Mouse (Mus musculus) midbrain, embryonic 16.5 days (tissue): ENCODE measurements around the gene Dpysl5. TPM values are rescaled to one million over a fixed set of nuclear protein-coding genes. Genes with fewer than 3 reads are reported as not detected.
"Not testable (repeated sequence)": the region's sequence is repeated elsewhere in the genome, so short reads cannot be mapped to it uniquely, and the experiment has no call there.

Source experiments
- ATAC-seq: fragments of 200-750 bp; cut with Nextera tagmentation; 2 replicates; pipeline ENCODE4 v1.8.0; 2017; ENCODE audit warnings: moderate TSS enrichment
- H3K27ac ChIP-seq: fragments of 300-500 bp; sonication (generic); 2 replicates; pipeline ENCODE4 v1.5.1; 2014; ENCODE audit warnings: mild to moderate bottlenecking, low read length, mixed read lengths
- H3K27me3 ChIP-seq: fragments of 300-500 bp; sonication (generic); 2 replicates; pipeline ENCODE4 v1.6.1; 2014; ENCODE audit warnings: low read depth, low read length, mixed read lengths; ENCODE audit not compliant: control insufficient read depth, insufficient read depth
- H3K36me3 ChIP-seq: fragments of 300-500 bp; sonication (generic); 2 replicates; pipeline ENCODE4 v1.6.1; 2014; ENCODE audit warnings: mild to moderate bottlenecking, low read length, moderate library complexity, mixed read lengths; ENCODE audit not compliant: control insufficient read depth, insufficient read depth
- H3K4me1 ChIP-seq: fragments of 300-500 bp; sonication (generic); 2 replicates; pipeline ENCODE4 v1.6.1; 2014; ENCODE audit warnings: mild to moderate bottlenecking, low read length, mixed read lengths; ENCODE audit not compliant: control insufficient read depth, insufficient read depth
- H3K4me2 ChIP-seq: fragments of 300-500 bp; sonication (generic); 2 replicates; pipeline ENCODE4 v1.6.1; 2014; ENCODE audit warnings: mild to moderate bottlenecking, low read length, mixed read lengths
- H3K4me3 ChIP-seq: fragments of 300-500 bp; sonication (generic); 2 replicates; pipeline ENCODE4 v1.5.1; 2014; ENCODE audit warnings: low read depth, mild to moderate bottlenecking, low read length, moderate library complexity, mixed read lengths
- H3K9ac ChIP-seq: fragments of 300-500 bp; sonication (generic); 2 replicates; pipeline ENCODE4 v1.6.1; 2014; ENCODE audit warnings: low read depth, low read length, mixed read lengths
- H3K9me3 ChIP-seq: fragments of 300-500 bp; sonication (generic); replicated peaks from 2 replicates; pipeline ENCODE4 v1.6.1; 2014; ENCODE audit warnings: mild to moderate bottlenecking, low read length, mixed read lengths; ENCODE audit not compliant: control insufficient read depth, poor library complexity, severe bottlenecking
- WGBS: fragments of 180-500 bp; shearing (Covaris S2); extraction: QIAGEN DNeasy Blood & Tissue Kit; methylation state at CpG from one replicate; pipeline ENCODE4 v1.1.7; 2014; 5-methylcytosine and 5-hydroxymethylcytosine counted together
- polyA plus RNA-seq: library from polyadenylated mRNA; unstranded; fragments of >200 nt; fragmentation: Nextera tagmentation; extraction: Ambion mirVana; gene quantifications from 2 replicates; pipeline ENCODE4 v1.2.1, GENCODE M21; 2015

Dpysl5 gene
- polyA plus RNA-seq, 1 experiment from 2014 or later: 306 TPM

DNA sequence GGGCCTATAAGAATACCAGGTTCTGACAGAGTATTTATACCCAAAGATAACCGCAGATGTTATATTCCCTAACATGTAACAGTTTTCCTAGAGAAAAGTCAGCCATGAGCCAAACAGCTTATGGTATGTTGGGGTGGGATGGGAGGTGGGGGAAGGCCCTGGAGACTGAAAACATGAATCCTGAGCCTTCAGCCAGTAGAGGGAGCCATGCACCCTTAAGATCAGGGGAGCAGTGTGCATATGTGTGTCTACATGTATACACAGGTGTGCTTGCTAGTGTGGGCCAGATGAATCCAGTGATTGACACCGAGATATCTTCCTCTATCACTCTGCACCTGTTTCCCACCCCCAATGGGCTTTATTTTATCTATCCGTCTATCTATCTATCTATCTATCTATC, 24.6 kb upstream of the Dpysl5 start:
- no peaks in the 10 kb centered on the region for H3K4me1 ChIP-seq
- no peak for ATAC-seq
- H3K4me2 ChIP-seq: no peak overlapping the region
- no peak overlapping the region for H3K27ac ChIP-seq
- no peaks in the 10 kb centered on the region for H3K27me3 ChIP-seq
- no peaks in the 10 kb centered on the region for H3K36me3 ChIP-seq
- WGBS: 69% methylated on average over 3 of the region's 3 CpGs
- H3K4me3 ChIP-seq: no peak overlapping the region
- H3K9me3 ChIP-seq: no peaks in the 10 kb centered on the region
- no peak overlapping the region for H3K9ac ChIP-seq

- H3K27ac ChIP-seq: no peak overlapping the region
- no peaks in the 10 kb centered on the region for H3K9me3 ChIP-seq
- no peak overlapping the region for H3K9ac ChIP-seq
- WGBS: 86% methylated on average over 8 of the region's 8 CpGs
- no peak overlapping the region for H3K4me2 ChIP-seq
- no peaks in the 10 kb centered on the region for H3K27me3 ChIP-seq
- H3K4me3 ChIP-seq: no peak overlapping the region
- no peaks in the 10 kb centered on the region for H3K36me3 ChIP-seq
- H3K4me1 ChIP-seq: no peaks in the 10 kb centered on the region
- no peak for ATAC-seq
Observed at GRCm38 (mm10) chr5:30700361-30701000, 10.9 kb upstream of the Dpysl5 start.

DNA sequence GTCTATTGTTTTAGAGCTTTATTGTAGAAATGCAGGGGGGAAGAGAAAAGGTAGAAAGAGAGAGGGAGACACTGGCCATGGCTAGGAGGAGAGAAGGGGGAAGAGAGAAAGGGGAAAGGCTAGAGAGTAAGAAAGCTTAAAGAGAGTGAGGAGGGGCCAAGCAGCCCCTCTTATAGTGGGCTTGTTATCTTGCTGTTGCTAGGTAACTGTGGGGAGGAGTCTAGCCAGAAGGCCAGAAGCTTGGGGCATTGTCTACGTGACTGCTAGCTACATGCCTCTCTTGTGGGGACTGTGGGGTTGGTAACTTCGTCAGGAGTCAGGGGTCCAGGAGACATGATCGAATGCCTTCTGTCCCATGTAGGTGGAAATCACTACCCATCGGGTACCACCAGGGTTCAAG, 10.0 kb upstream of the Dpysl5 start:
- not testable (repeated sequence) for H3K9ac ChIP-seq, H3K4me3 ChIP-seq, H3K9me3 ChIP-seq, H3K27ac ChIP-seq, H3K27me3 ChIP-seq, H3K4me2 ChIP-seq, H3K36me3 ChIP-seq, ATAC-seq, H3K4me1 ChIP-seq
- 42% methylated on average over 4 of the region's 4 CpGs for WGBS

- ATAC-seq: no peak
- Histone ChIP-seq H3K4me1 (no peaks in the 10 kb centered on the region), H3K27ac (no peak overlapping the region), H3K9me3 (no peaks in the 10 kb centered on the region), H3K4me3 (no peak overlapping the region), H3K36me3 (no peaks in the 10 kb centered on the region), H3K27me3 (no peaks in the 10 kb centered on the region), H3K4me2 (no peak overlapping the region), H3K9ac (no peak overlapping the region)
- 90% methylated on average over 3 of the region's 3 CpGs for WGBS
Observed at GRCm38 (mm10) chr5:30701866-30702265, 9.5 kb upstream of the Dpysl5 start.

DNA sequence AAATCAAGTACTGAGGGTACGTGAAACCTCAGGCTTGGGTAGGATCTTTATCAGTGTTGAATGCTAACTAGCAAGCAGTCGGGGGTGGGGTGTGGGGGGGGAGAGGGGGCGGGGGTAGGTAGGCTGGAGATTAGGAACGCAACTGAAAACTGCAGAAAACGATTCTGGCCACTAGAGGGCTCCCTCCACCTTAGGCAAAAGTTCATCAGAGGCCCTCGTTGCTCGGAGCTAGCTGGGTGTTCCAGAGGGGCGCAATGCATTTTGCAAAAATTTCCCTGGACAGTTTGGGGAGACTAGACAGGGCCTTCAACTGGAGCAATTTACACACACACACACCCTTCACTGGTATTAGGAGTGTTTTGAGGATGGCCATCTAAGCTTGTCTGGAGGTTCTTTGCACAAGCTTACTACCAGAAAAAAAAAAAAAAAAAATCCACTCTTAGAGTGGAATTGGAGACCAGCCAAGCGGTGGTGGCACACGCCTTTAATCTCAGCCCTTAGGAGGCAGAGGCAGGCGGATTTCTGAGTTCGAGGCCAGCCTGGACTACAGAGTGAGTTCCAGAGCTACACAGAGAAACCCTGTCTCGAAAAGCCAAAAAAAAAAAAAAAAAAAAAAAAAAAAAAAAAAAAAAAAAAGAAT, 1.5 kb upstream of the Dpysl5 start:
- no peaks in the 10 kb centered on the region for H3K27me3 ChIP-seq
- peak overlapping the region; percentile 81; the same call in 1 of the 2 replicates for H3K4me2 ChIP-seq

DNA sequence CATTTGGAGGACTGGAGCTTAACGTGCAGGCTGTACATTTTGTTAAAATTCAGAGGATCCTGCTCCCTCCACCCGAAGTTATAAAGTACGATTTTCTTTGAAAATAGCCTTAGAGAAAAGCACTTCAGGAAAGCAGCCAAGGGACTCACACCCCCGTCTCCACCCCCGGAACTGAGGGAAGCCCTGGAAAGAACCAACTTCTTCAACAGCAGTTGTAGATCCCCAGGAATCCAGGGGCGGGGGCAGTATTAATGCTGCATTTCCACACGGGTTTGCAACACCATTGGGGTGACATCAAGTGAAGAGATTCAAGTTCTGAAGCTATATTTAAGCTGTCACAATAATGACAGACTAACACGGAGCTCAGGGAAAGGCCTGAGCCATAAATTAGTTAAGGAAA, 878 bp upstream of the Dpysl5 start:
- Histone ChIP-seq H3K4me3 (peak overlapping the region; percentile 84), H3K36me3 (no peaks in the 10 kb centered on the region), H3K9ac (peak overlapping the region; percentile 97; the same call in 1 of the 2 replicates), H3K4me1 (peaks cover 22% of the 10 kb centered on the region), H3K4me2 (peak overlapping the region; percentile 81), H3K27ac (peak overlapping the region; percentile 98), H3K9me3 (no peaks in the 10 kb centered on the region), H3K27me3 (no peaks in the 10 kb centered on the region)
- WGBS: 23% methylated on average over 8 of the region's 8 CpGs
- ATAC-seq: no peak

More for the DNA sequence above, 1.5 kb upstream of the Dpysl5 start:
- Histone ChIP-seq H3K27ac (no peak overlapping the region), H3K9me3 (no peaks in the 10 kb centered on the region), H3K4me1 (peaks cover 16% of the 10 kb centered on the region), H3K9ac (no peak overlapping the region), H3K36me3 (no peaks in the 10 kb centered on the region), H3K4me3 (no peak overlapping the region)
- 8% methylated on average over 13 of the region's 13 CpGs for WGBS
- no peak for ATAC-seq

DNA sequence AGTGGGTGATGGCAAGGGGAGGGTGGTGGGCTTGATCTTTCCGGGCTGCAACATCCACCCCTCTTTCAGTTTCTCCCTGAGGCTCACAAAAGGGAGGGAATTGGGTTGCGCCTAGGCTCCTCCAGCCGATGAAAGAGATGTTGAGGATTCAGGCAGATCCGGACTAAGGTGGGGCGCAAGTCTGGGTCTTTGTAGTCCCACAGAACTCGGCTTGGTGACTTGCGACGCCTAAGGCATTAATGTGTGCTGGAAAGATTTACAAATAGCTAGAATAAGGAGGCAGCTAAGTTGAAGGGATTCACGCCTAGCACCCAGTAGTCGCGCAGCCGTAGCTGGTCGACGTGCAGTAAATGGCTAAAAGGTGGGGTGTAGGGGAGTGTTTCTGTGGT, 632 bp downstream of the Dpysl5 start:
- Histone ChIP-seq H3K27me3 (no peaks in the 10 kb centered on the region), H3K27ac (peak overlapping the region; percentile 98), H3K9ac (peak overlapping the region; percentile 97), H3K4me3 (peak overlapping the region; percentile 84), H3K36me3 (no peaks in the 10 kb centered on the region), H3K9me3 (no peaks in the 10 kb centered on the region), H3K4me2 (peak overlapping the region; percentile 81), H3K4me1 (peaks cover 27% of the 10 kb centered on the region)
- ATAC-seq: peak; percentile 43; the same call in 1 of the 2 replicates
- 0% methylated on average over 14 of the region's 14 CpGs for WGBS

- Histone ChIP-seq H3K27ac (peak overlapping the region; percentile 98), H3K4me2 (peak overlapping the region; percentile 81), H3K4me1 (peaks cover 32% of the 10 kb centered on the region), H3K36me3 (no peaks in the 10 kb centered on the region), H3K9me3 (no peaks in the 10 kb centered on the region), H3K27me3 (no peaks in the 10 kb centered on the region), H3K4me3 (peak overlapping the region; percentile 84), H3K9ac (peak overlapping the region; percentile 97)
- WGBS: under 1% methylated on average over 41 of the region's 43 CpGs
- ATAC-seq: peak; percentile 72
Observed at GRCm38 (mm10) chr5:30712441-30713298, 1.3 kb downstream of the Dpysl5 start.

GRCm38 (mm10) chr5:30713299-30713675, 1.9 kb downstream of the Dpysl5 start:
- no peaks in the 10 kb centered on the region for H3K27me3 ChIP-seq
- under 1% methylated on average over 20 of the region's 20 CpGs for WGBS
- H3K9ac ChIP-seq: peak overlapping the region; percentile 97
- peak overlapping the region; percentile 81 for H3K4me2 ChIP-seq
- H3K4me3 ChIP-seq: peak overlapping the region; percentile 84
- H3K4me1 ChIP-seq: peaks cover 39% of the 10 kb centered on the region
- peak; percentile 19; the same call in 1 of the 2 replicates for ATAC-seq
- no peaks in the 10 kb centered on the region for H3K36me3 ChIP-seq
- H3K9me3 ChIP-seq: no peaks in the 10 kb centered on the region
- H3K27ac ChIP-seq: peak overlapping the region; percentile 98
